Mouse (Mus musculus) ES-Bruce4 (cell line): ENCODE data around the gene Nmnat2.

ENCODE experiments used
- CTCF ChIP-seq: IDR thresholded peaks from one replicate; pipeline ENCODE4 v1.8.1; 2011; ENCODE audit warnings: low read depth, low read length
- POLR2A ChIP-seq: IDR thresholded peaks from one replicate; pipeline ENCODE4 v1.8.1; 2011; ENCODE audit warnings: low read length; ENCODE audit not compliant: insufficient read depth

GRCm38 (mm10) chr1:153087771-153088170 is 133.0 kb downstream of the Nmnat2 start:
- TF ChIP-seq CTCF (no peak), POLR2A (no peak)
